Mouse (Mus musculus) lung, postnatal 10 days (tissue): ENCODE measurements around the gene Rtkn.

ENCODE experiments used
- DNase-seq: peaks from one replicate; pipeline ENCODE4 v3.0.0; 2021

Rtkn gene

GRCm38 (mm10) chr6:83117165-83117438 lies 18.2 kb upstream of the Rtkn start:
- no peak for DNase-seq

GRCm38 (mm10) chr6:83117616-83118015 lies 17.6 kb upstream of the Rtkn start:
- DNase-seq: no peak

DNA sequence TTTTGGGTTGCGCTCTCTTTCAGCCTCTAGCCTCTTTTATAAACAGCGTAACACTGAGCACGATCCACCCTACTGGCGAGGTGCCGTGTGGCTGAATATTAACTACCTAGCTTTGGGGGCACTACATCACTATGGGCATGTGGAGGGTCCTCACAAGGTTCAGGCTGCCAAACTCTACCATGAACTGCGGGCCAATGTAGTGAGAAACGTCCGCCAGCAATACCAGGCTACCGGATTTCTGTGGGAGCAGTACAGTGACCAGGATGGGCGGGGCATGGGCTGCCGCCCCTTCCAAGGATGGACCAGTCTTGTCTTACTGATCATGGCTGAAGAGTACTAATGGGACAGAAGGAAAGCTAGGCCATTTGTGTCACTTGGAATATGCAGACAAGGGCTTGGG lies 16.9 kb upstream of the Rtkn start:
- DNase-seq: no peak

GRCm38 (mm10) chr6:83118825-83119733 lies 16.2 kb upstream of the Rtkn start:
- no peak for DNase-seq

GRCm38 (mm10) chr6:83119734-83120051 lies 15.6 kb upstream of the Rtkn start:
- DNase-seq: no peak

GRCm38 (mm10) chr6:83120930-83121862 lies 14.1 kb upstream of the Rtkn start, which contains the start of gene Wbp1:
TSS of gene Wbp1 (minus strand) at chr6:83121559.
- peak; percentile 98 for DNase-seq

DNA sequence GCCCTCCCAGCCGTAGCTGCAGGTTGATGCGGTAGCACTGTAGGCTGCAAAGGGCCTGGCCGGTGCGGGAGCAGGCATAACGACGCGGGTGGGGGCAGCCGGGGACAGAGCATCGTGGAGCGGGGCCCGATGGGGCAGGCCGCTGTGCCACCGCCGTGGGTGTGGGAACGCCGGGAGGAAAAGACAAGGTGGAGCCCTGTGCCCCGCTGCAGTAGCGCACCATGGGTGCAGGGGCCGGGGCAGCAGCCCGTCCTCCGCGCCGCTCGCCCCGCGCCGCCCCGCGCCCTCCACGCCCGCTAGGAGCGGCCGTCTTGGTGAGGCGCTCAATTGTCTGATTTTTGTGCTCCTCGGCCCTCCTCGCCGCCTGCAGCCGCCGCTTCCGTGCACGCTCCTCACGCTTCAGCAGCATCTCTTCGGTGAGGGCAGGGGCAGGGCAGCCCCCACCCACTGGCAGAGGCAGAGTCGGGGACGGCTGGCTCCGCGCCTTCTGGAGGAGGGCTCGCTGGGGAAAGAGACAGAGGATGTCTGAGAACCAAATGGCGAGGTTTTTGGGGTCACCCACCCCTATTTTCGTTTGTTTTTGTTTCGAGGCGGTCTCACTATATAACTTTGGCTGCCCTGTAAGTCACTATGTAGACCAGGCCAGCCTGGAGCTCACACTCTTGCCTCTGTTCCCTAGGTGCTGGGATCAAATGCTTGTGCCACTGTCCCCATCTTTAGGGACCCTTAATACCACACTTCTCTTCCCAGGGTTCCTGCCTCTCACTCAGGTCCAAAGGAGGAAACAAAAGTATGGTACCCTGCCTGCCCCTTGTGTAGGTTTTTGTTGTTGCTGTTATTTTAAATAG lies 13.2 kb upstream of the Rtkn start:
- DNase-seq: peak; percentile 40

GRCm38 (mm10) chr6:83122961-83123360 lies 12.3 kb upstream of the Rtkn start:
- DNase-seq: no peak

DNA sequence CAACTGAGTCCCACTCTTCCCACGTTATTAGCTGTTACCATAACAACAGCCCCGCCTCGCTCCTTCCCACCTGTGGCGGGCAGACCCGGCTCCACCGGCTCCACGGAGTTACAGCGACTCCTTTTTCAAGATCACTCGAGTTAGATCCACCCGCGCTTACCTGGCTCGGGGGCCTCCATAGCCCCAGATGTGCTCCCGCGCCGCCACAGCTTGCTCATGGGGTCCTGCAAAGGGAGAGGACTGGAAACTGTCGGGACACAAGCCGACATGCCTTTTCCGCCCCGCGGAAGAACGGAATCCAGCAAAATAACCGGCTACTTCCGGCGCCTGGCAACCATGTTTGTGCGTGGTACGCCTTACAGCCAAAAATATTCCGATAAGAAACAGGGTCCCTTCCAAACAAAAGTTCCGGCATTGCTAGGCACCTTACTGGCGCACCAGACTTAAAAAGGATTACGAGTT lies 10.4 kb upstream of the Rtkn start:
- DNase-seq: peak; percentile 96

GRCm38 (mm10) chr6:83125331-83125730 lies 9.9 kb upstream of the Rtkn start, which contains the start of gene Ino80b:
TSS of gene Ino80b (minus strand) at chr6:83125431.
- DNase-seq: no peak

GRCm38 (mm10) chr6:83127419-83127818 lies 7.8 kb upstream of the Rtkn start:
- DNase-seq: no peak

DNA sequence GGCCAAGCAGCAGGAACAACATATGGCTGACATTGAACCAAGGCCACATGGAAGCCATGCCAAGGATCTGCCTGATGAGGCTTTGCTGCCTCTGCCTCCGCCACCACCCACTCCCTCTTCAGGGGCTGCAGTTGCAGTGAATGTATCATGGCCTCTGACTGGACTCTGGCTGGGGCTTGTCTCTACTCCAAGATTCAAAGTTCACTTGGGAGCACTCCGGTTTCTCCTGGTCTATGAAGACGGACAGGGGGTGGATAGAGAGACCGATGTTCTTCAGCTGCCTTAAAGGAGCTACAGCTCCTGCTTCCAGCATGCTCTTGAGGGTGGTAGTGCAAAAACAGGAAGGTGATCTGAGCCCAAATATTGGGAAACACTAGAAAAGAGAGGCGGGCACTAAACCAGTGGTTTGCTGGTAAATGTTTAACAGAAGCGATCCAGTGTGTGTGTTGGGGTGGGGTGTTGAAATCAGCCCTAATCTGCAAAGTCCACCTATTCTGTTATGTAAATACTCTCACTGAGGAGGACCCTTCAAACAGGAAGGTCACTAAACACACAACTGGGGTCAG lies 3.7 kb upstream of the Rtkn start:
- peak; percentile 46 for DNase-seq

DNA sequence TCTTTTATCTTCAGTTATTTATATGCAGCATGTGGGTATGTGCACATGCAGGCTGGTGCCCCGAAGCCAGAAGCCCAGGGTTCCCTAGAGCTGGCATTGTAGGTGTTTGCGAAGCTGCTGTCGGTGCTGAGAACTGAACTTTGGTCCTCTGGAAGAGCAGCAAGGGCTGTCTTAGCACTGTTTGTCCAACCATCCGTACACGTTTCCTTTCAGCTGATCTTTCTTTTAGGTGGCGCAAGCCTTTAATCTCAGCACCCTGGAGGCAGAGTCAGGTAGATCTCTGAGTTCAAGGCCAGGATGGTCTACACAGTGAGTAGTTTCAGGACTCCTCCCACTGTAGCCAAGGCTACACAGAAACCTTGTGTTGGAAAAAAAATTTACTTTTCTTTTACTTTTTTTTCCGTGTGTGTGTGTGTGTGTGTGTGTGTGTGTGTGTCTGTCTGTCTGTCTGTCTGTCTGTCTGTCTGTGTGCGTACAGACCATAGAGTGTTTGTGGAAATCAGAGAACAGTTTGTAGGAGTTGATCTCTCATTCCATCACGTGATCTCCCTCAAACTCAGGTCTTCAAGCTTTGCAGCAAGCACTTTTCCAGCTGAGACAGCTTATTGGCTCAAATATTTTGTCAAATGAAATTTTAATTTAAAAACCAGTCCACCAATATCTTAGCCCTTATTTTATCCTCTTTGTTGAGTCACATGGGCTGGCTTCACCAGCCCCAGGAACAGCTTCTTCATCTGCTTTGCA lies 2.9 kb upstream of the Rtkn start:
- no peak for DNase-seq

- DNase-seq: no peak
Measured at GRCm38 (mm10) chr6:83134226-83134625, 1.0 kb upstream of the Rtkn start.

GRCm38 (mm10) chr6:83135571-83136161 lies 403 bp downstream of the Rtkn start:
- DNase-seq: peak; percentile 74

DNA sequence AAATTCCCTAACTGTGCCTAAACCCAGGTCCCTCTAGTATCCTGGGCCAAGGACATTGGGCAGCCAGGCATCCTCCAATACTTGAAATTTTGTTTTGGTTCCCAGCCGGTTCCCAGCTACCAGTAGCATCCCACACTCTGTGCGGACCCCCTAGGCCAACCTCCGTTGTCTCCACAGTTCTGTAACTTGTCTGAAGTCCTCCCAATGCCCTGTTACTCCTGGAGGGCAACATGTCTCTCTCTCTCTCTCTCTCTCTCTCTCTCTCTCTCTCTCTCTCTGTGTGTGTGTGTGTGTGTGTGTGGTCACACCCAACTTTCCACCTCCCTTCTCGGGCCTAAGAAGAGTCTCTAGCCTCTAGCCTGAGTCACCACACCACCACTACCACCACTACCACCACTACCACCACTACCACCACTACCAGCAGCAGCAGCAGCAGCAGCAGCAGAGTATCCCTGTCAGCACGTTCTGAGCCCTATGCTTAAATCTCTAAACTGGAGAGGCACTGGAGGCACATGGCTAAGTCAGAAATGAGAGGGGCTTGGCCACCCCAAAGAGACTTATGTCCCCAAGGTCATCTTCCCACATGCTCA lies 1.1 kb downstream of the Rtkn start:
- DNase-seq: no peak

GRCm38 (mm10) chr6:83136881-83137575 lies 1.8 kb downstream of the Rtkn start:
- DNase-seq: peak; percentile 87

DNA sequence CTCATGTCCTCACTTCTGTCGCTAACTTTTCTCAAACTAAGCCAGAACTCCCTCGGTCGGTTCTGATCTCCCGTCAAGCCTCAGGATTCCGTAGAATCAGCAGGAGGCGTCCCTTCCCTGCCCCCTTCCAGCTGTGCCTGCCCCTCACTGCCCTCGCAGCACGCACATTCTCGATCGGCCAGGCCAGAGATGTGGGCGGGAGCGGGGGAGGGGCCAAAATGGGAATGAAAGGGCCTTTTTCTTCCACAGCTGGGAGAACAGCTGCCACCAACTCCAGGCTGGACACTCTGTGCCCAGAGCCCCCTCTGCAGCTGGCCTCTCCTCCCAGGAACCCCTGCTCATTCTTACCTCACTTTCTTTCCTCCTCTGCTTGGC lies 2.3 kb downstream of the Rtkn start:
- DNase-seq: peak; percentile 97

- peak; percentile 62 for DNase-seq
Measured at GRCm38 (mm10) chr6:83138056-83138455, 2.8 kb downstream of the Rtkn start.

GRCm38 (mm10) chr6:83140044-83140443 lies 4.8 kb downstream of the Rtkn start:
- no peak for DNase-seq
